Mouse (Mus musculus) heart, postnatal 0 days (tissue): ENCODE results near the gene Snap47. TPM values are rescaled to one million over a fixed set of nuclear protein-coding genes. Genes with fewer than 3 reads are reported as not detected.
A peak's percentile ranks its signal among the peaks of the same experiment; 100 is the strongest.

Experiments used
- ATAC-seq: fragments of 200-750 bp; cut with Nextera tagmentation; 2 replicates; pipeline ENCODE4 v1.8.0; 2017; ENCODE audit warnings: low read depth, moderate number of reproducible peaks, moderate library complexity; ENCODE audit not compliant: insufficient read depth
- DNase-seq: peaks from one replicate; pipeline ENCODE4 v3.0.0-alpha.2; 2016; ENCODE audit warnings: low spot score
- H3K27ac ChIP-seq: fragments of 300-500 bp; sonication (generic); 2 replicates; pipeline ENCODE4 v1.5.1; 2014; ENCODE audit warnings: low read depth, mild to moderate bottlenecking
- H3K27me3 ChIP-seq: fragments of 300-500 bp; sonication (generic); 2 replicates; pipeline ENCODE4 v1.6.1; 2014; ENCODE audit warnings: low read length, mixed read lengths; ENCODE audit not compliant: control insufficient read depth, insufficient read depth
- H3K36me3 ChIP-seq: fragments of 300-500 bp; sonication (generic); replicated peaks from 2 replicates; pipeline ENCODE4 v1.6.1; 2014; ENCODE audit warnings: low read length, mixed read lengths; ENCODE audit not compliant: control insufficient read depth, insufficient read depth
- H3K4me1 ChIP-seq: fragments of 300-500 bp; sonication (generic); 2 replicates; pipeline ENCODE4 v1.6.1; 2014; ENCODE audit warnings: antibody characterized with exemption; ENCODE audit not compliant: control insufficient read depth, insufficient read depth
- H3K4me2 ChIP-seq: fragments of 300-500 bp; sonication (generic); 2 replicates; pipeline ENCODE4 v1.6.1; 2014; ENCODE audit warnings: low read depth, mild to moderate bottlenecking, low read length, moderate library complexity
- H3K4me3 ChIP-seq: fragments of 300-500 bp; sonication (generic); 2 replicates; pipeline ENCODE4 v1.5.1; 2014; ENCODE audit warnings: low read depth, low read length
- H3K9ac ChIP-seq: fragments of 300-500 bp; sonication (generic); replicated peaks from 2 replicates; pipeline ENCODE4 v1.6.1; 2014; ENCODE audit warnings: low read depth, low read length, mixed read lengths
- H3K9me3 ChIP-seq: fragments of 300-500 bp; sonication (generic); replicated peaks from 2 replicates; pipeline ENCODE4 v1.6.1; 2016; ENCODE audit warnings: low read length; ENCODE audit not compliant: control insufficient read depth
- CTCF ChIP-seq: IDR thresholded peaks from 2 replicates; pipeline ENCODE4 v1.5.1; 2016; ENCODE audit warnings: antibody characterized with exemption, control low read depth, low read depth
- EP300 ChIP-seq: IDR thresholded peaks from 2 replicates; pipeline ENCODE4 v1.6.1; 2016; ENCODE audit warnings: antibody characterized with exemption, low read depth
- WGBS: fragments of 180-500 bp; shearing (Covaris S2); extraction: QIAGEN DNeasy Blood & Tissue Kit; methylation state at CpG from one replicate; pipeline ENCODE4 v1.1.7; 2014; 5-methylcytosine and 5-hydroxymethylcytosine counted together
- polyA plus RNA-seq: library from polyadenylated mRNA; unstranded; fragments of >200 nt; fragmentation: Nextera tagmentation; extraction: Ambion mirVana; gene quantifications from 2 replicates; pipeline ENCODE4 v1.2.1, GENCODE M21; 2015
- total RNA-seq: library from RNA; depleted of rRNA; stranded (reverse); fragments of >200 nt; gene quantifications from 2 replicates; pipeline ENCODE4 v1.2.3, GENCODE M21; 2014; ENCODE audit warnings: low replicate concordance

Snap47 gene
- total and polyA plus RNA-seq, 2 experiments from 2014 or later = 57.9 to 87.2 TPM

DNA sequence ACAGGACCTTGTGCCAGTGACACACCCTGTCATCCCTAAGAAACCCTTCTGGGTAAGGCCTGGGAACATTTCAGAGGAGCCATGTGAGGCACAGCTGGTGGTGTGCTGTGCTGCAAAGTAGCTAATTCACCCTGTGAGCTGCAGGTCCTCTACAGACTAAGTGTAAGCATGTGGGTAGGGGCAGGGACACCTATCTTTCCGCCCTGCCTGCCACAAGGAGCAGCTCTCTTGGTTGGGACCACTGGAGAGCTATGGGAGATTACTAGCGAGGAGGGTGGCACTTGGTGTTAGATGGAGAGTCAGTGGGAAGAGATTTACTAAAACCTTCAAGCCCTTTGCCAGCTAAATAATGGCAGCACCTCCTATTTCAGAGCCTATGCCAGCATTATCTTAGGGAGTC lies 5.9 kb upstream of the Snap47 start:
- WGBS = 93% methylated on average over 2 of the region's 2 CpGs
- no peak overlapping the region for H3K4me3 ChIP-seq

GRCm38 (mm10) chr11:59456346-59456745 lies 5.4 kb upstream of the Snap47 start:
- ATAC-seq (no peak), DNase-seq (no peak)
- H3K36me3 ChIP-seq = peaks cover 45% of the 10 kb centered on the region
- H3K4me2 ChIP-seq = no peak overlapping the region
- H3K4me3 ChIP-seq = no peak overlapping the region
- 88% methylated on average over 2 of the region's 2 CpGs for WGBS
- no peak for TF ChIP-seq EP300
- TF ChIP-seq CTCF = no peak
- H3K9me3 ChIP-seq = no peaks in the 10 kb centered on the region
- H3K27ac ChIP-seq = no peak overlapping the region
- peaks cover 11% of the 10 kb centered on the region; the same call in 1 of the 2 replicates for H3K4me1 ChIP-seq
- no peaks in the 10 kb centered on the region for H3K27me3 ChIP-seq
- H3K9ac ChIP-seq = no peak overlapping the region

More for the DNA sequence above, 5.9 kb upstream of the Snap47 start:
- no peak overlapping the region for H3K9ac ChIP-seq
- ATAC-seq (no peak), DNase-seq (no peak)
- H3K4me1 ChIP-seq = 0 out of 2 replicates have a peak, but pooled peaks cover 11% of the 10 kb centered on the region
- peaks cover 49% of the 10 kb centered on the region for H3K36me3 ChIP-seq
- no peak overlapping the region for H3K27ac ChIP-seq
- no peak overlapping the region for H3K4me2 ChIP-seq
- TF ChIP-seq EP300 (no peak), CTCF (no peak)
- H3K27me3 ChIP-seq = no peaks in the 10 kb centered on the region
- no peaks in the 10 kb centered on the region for H3K9me3 ChIP-seq

- Histone ChIP-seq H3K9ac (peak overlapping the region; percentile 90), H3K27ac (peak overlapping the region; percentile 86), H3K4me3 (peak overlapping the region; percentile 95), H3K4me2 (peak overlapping the region; percentile 94), H3K4me1 (peaks cover 10% of the 10 kb centered on the region), H3K27me3 (no peaks in the 10 kb centered on the region), H3K9me3 (no peaks in the 10 kb centered on the region), H3K36me3 (peaks cover 25% of the 10 kb centered on the region)
- ATAC-seq (peak; percentile 74), DNase-seq (peak; percentile 21)
- TF ChIP-seq EP300 = no peak
- TF ChIP-seq CTCF = peak; percentile 36
- under 1% methylated on average over 38 of the region's 38 CpGs for WGBS
These were observed 685 bp downstream of the Snap47 start for GRCm38 (mm10) chr11:59450230-59450771.

DNA sequence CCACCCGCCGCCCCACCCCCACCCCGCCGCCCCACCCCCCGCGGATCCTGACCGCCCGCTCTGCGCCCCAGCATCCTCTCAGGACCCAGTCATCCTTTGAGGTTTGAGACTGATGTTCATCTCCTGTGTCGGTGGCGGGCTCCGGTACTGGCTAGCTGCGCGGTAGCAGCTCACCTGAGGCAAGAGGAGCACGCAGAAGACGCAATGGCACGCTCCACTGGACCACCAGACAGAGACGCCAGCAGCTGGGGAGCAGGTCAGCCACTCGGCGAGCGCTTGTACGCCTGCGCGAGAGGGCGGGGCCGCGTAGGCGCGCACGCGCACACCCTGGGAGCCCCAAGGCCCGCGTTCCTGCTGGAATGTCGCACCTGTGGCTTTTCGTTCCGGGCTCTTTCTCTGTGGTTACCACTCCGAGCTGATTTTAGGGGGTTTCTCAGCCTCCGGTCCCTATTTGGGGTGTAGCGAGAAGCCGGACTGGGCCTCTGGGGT lies 1.2 kb downstream of the Snap47 start, which contains the start of gene Jmjd4:
Gene Jmjd4, plus strand, starts transcription at position 305 of the 489 bp plus-strand sequence.
- Histone ChIP-seq H3K4me1 (peaks cover 10% of the 10 kb centered on the region), H3K4me3 (peak within 1 kb of the TSS; percentile 95), H3K27ac (peak within 1 kb of the TSS; percentile 86), H3K27me3 (no peaks in the 10 kb centered on the region), H3K9ac (peak within 1 kb of the TSS; percentile 90), H3K36me3 (peaks cover 20% of the 10 kb centered on the region), H3K9me3 (no peaks in the 10 kb centered on the region), H3K4me2 (peak within 1 kb of the TSS; percentile 94)
- DNase-seq (peak; percentile 79), ATAC-seq (peak; percentile 95)
- WGBS = under 1% methylated on average over 39 of the region's 40 CpGs
- no peak for TF ChIP-seq EP300

GRCm38 (mm10) chr11:59443102-59443501 lies 7.9 kb downstream of the Snap47 start:
- no peak overlapping the region for H3K27ac ChIP-seq
- H3K4me1 ChIP-seq = no peaks in the 10 kb centered on the region
- ATAC-seq (no peak), DNase-seq (no peak)
- no peak for TF ChIP-seq CTCF
- no peak for TF ChIP-seq EP300
- no peak overlapping the region for H3K4me3 ChIP-seq
- no peaks in the 10 kb centered on the region for H3K36me3 ChIP-seq
- no peak overlapping the region for H3K4me2 ChIP-seq
- H3K27me3 ChIP-seq = no peaks in the 10 kb centered on the region
- H3K9ac ChIP-seq = no peak overlapping the region
- H3K9me3 ChIP-seq = no peaks in the 10 kb centered on the region

GRCm38 (mm10) chr11:59437954-59438353 lies 13.0 kb downstream of the Snap47 start:
- Histone ChIP-seq H3K4me2 (no peak overlapping the region), H3K9me3 (no peaks in the 10 kb centered on the region), H3K36me3 (peaks cover 11% of the 10 kb centered on the region; the same call in 1 of the 2 replicates), H3K4me3 (no peak overlapping the region), H3K27ac (no peak overlapping the region), H3K4me1 (no peaks in the 10 kb centered on the region), H3K27me3 (no peaks in the 10 kb centered on the region), H3K9ac (no peak overlapping the region)
- ATAC-seq (no peak), DNase-seq (no peak)
- TF ChIP-seq EP300 (no peak), CTCF (no peak)
- 74% methylated on average over 12 of the region's 12 CpGs for WGBS
